Mouse (Mus musculus) embryo, embryonic 9.5 days (tissue): ENCODE results near the gene Emc9.

Source experiments
- DNase-seq: peaks from one replicate; pipeline ENCODE4 v3.0.0-alpha.2; 2017; ENCODE audit errors: extremely low spot score

Emc9 gene

DNA sequence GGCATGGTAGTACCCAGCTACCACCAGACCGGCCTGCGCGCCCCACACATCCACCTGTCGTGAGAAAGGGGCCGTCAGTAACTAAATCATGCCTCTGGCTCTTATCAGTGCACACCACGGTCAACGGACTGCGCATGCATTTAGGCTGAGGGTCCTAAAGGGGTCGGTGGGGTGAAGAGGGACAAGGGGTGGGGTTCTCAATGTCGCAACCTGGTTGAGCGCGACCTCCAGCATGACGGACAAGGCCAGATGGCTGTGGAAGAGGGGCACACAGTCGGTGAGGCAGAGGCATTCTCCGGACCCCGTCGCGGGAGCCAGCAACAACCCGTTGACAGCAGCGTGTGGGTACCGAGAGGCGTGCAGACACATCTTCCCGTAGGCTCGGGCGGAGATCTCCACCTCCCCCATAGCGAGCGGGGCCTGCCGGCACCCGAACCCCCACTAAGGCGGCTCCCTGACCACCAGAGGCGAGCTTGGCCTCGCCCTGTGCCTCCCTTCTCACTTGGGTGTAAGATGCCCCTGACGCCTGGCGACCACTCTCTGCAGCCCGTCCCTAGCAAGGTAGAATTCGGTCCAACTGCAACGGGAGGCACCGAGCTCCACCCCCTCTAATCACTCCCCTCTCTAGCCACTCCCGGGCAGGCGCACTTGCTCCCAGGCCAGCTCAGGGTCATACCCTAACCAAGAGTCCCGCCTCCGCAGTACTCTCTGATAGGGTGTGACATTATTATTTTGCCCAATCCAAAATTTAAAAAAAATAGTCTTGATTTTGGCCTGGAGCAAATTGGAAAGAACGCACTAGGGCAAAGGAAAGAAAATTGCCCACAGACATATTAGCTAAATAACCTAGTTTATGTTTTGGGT is at the start of gene Emc9:
TSS of gene Emc9 (minus strand) at position 601 of the 864 bp plus-strand sequence.
- peak; percentile 73 for DNase-seq

DNA sequence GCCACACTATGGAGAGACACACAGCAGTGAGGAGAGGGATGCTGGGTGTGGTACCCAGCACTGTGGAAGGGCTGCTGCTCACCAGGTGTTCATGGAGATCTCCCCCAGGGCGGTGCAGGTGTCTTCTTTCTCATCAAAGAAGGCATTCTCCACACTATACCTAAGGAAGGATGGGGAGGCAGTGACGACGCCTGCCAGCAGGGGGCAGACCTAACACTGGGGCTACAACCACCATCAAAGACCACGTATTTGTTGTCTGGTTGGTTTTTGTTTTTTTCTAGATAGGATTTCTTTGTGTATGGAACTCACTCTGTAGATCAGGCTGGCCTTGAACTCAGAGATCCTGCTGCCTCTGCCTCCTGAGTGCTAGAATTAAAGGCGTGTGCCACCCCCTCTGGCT is 44.2 kb upstream of the Emc9 start:
- no peak for DNase-seq

DNA sequence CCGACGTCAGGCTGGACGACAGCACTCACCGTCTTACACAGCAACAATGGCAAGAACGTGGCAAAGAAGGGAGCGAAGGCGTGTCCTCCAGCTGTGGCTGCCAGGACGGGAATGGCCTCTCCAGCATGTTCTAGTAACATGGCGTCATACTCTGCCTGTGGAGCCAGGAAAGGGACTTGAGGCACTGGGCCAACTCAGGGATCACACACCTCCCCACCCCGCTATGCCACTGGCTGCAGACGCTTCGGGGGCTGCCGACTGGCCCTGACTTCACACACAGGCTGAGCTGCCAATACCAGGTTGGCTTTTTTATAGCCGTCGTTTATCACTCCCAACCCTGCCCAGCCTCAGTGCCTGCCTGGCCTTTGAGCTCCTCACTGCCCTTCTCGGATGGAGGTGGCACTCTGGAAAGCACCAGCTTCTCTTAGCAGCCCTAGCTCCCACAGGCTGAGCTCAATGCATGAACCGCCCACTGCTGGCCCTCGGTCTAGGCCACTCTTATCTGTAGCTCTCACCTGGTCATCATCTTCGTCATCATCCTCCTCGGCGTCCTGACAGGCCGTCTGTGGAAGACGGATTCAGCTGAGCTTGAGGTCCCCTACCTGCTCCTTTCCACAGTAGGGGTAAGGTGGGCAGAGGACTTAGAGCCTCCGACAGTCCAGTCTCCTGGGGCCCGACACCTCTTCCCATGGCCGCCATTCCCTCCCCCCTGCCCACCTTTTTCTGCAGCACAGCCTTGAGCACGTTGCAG is 43.1 kb upstream of the Emc9 start:
- DNase-seq: no peak

DNA sequence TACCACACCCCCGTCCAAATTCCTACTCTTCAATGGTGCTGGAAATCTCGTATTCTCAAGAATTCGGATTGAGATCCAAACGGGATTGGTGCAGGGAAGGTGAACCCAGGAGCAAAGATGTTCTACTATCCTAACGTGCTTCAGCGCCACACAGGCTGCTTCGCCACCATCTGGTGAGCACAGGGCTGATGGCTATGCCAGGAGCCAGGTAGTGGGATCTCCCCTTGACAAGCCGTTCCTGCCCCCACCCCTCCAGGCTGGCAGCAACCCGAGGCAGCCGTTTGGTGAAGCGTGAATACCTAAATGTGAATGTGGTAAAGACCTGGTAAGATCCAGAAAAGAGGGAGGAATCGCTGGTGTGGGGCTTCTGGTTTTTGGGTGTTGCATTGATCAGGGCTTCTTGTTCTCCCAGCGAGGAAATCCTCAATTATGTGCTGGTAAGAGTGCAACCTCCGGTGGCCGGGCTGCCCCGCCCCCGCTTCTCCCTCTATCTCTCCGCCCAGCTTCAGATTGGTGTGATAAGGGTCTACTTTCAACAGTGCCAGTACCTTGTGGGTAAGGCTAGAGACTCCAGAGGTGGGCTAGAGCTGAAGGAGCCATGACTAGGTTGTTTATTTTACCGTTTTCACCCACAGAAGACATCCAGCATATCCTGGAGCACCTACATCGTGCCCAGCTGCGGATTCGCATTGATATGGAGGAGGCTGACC is 33.5 kb upstream of the Emc9 start:
- no peak for DNase-seq

DNA sequence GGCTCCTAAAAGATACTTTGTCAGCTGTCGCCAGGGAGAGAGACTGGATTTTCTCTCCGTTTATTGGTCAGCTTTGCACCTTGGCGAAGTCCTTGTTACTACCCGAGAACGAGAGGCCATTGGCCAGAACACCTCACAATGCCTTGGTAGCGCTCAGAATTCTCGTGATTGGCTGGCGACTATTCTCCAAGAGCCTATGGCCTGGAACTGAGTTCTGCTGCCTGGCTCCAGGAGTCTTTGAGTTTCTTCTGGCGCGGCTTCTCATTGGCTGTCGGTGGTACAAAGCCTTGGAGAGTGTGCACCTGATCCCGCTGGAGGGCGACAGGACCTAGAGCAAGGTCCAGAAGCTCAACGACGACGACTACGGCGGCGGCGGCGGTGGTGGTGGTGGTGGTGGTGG is 32.7 kb upstream of the Emc9 start, which contains the start of gene Rec8:
TSS of gene Rec8 (plus strand) at position 216 of the 400 bp plus-strand sequence.
- DNase-seq: peak; percentile 56

DNA sequence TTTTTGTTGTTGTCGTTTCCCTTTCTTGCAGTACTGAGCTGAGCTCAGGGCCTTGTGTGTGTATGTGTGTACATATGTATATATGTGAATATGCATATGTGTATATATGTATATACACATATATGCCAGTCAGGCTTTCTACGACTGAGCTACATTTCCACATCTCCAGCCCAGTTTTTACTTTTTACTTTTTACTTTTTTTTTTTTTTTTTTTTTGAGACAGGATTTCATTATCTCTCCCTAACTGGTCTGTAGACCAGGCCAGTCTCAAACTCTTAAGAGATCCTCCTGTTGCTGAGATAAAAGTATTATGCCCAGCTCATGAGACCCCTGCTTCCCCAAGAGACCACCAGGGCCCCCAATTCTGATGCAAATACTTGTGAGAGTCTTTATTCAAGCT is 31.7 kb upstream of the Emc9 start:
- no peak for DNase-seq

DNA sequence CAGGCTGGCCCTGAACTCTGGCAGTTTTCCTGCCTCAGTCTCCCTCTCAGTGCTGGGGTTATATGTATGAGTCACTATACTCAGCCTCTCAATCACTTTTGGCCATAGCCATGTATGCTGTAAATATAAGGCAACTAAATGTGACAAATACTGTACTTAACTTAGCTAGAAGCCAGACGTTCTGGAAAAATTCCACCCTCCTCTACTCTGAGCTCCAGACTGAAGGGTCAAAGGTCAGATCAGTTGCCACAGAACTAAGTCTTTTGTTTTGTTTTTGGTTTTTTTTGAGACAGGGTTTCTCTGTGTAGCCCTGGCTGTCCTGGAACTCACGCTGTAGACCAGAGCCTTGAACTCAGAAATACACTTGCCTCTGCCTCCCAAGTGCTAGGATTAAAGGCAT is 30.8 kb upstream of the Emc9 start:
- DNase-seq: no peak

DNA sequence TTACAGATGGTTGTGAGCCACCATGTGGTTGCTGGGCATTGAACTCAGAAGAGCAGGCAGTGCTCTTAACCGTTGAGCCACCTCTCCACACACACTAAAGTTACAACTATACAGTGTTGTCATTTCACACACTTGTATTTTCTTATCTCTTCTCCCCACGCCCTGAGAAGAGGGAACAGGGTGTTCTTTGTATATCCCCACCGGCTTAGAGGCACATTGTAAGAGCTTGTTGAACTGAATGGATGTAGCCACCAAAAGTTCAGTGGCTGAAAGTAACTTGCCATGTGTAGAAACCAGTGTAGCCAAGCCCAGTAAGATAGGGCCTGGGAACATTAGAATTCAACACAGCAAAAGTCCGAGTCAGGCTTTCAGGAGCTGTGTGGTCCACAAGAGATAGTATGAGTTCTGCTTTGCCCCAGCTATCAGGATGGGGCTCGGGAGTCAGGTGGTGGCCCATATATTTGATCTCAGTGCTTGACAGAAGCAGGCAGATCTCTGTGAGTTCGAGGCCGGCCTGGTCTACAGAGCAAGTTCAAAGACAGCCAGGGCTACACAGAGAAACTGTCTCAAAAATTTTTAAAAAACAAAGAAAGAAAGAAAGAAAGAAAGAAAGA is 29.6 kb upstream of the Emc9 start:
- no peak for DNase-seq

DNA sequence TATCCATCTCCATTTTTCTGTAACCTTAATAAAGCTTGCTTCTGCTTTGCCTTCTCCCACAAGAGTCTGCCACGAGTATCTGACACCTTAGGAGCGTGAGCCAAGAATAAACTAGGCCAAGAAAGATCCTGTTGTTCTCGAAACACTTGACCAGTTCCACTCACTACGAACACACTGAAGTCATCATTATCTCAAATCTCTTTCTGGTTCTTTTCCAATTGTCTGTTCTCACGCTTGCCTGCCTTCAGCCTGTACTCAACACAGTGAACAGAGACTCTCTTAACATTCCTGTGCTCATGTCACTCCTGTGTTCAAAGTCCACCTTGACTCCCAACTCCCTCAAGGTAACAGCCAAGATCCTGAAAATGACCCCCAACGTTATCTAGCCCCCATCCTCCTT is 28.2 kb upstream of the Emc9 start:
- no peak for DNase-seq

DNA sequence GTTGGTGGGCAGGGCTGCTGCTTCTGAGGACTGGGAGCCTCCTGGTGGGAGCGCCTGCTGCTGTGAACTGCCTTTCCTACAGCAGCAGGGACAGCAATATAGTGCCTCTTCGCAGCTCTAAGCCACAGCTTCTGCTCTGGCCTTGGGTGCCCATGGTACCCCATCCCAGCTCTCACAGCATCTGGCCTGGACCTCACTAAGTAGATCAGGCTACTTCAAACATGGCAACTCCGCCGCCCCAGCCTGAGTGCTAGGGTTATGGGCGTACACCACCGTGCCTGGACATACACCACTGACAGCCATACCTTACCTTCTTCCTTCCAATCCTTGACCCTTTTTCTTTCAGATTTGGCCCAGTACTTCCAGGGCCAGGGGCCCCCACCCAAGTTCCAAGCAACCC is 23.2 kb upstream of the Emc9 start:
- DNase-seq: no peak

DNA sequence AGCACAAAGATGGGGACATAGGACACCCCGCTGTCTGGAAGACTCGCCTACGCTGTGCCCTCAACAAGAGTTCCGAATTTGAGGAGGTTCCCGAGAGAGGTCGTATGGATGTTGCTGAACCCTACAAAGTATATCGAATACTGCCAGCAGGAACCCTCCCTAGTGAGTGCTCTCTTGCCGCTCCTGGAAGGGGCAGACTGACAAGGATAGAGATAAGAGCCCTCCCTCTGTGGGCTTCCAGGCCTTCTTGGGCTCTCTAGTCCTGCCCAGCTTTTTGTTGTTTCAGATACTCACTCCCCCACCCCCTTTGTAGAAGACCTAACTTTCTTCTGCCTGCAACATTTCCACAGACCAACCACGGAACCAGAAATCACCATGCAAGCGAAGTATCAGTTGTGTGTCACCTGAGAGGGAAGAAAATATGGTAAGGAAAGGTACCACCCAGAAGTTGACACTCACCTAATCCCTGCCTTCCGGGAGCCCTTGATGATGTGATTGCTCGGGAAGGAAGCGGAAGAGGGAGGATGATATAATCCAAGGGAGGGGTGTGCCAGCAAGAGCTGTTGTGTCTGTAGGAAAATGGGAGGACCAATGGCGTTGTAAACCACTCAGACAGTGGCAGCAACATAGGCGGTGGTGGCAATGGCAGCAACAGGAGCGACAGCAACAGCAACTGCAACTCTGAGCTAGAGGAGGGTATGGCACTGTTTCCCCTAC is 20.8 kb upstream of the Emc9 start:
- DNase-seq: no peak

DNA sequence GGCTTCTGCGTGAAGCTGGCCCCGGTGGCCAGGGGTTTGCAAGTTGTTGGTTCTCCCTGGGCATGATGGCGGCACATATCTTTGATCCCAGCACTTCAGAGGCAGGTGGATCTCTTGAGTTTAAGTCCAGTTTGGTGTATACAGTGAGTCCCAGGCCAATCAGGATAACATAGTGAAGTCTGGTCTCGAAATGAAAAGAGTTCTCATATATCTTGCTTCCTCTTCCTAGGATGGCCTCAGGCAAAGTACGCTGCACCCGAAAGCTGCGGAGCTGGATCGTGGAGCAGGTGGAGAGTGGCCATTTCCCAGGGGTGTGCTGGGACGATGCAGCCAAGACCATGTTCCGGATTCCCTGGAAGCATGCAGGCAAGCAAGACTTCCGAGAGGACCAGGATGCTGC is 19.7 kb upstream of the Emc9 start:
- no peak for DNase-seq

DNA sequence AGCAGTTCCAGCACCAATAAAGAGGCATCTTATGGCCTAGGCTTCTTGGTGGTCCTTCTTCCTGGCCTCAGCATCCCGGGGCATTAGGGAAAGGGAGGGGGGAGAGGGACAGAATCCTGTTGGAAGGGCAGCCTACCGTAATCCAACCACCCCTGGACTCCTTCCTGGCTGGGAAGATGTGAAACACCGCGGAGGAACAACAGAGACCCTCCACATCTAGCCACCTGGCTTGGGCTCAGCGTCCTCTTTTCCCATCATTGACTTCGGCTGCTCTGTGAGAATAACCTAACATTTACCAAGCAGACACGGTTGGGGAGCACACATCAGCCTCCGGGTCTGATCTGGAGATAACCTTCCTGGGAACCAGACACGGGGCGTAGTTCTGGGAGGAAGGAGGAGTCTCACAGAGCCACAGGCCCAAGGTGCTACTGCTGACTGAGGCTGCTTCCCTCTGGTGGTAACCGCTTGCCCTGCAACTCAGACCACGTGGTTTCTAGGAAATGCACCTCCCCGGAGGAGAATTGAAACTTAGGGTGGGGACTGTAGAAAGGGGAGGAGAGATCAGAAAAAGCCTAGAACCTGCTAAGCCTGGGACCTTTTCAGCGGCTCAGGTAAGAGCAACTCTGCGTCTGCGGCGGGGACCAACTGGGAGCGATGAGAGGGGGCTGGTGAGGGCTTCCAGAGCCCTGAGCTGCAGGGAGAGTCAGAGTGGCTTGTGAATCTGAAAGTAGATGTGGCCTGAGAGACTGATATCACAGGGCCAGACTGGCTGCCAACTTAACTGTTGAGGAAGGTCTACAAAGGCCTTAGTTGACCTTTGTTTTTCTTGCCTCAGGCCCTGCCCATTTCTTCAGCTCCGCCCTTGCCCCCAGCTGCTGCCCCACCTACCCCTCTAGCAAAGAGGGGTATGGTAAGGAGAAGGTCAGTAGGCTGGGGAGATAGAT is 18.8 kb upstream of the Emc9 start:
- DNase-seq: peak; percentile 84

DNA sequence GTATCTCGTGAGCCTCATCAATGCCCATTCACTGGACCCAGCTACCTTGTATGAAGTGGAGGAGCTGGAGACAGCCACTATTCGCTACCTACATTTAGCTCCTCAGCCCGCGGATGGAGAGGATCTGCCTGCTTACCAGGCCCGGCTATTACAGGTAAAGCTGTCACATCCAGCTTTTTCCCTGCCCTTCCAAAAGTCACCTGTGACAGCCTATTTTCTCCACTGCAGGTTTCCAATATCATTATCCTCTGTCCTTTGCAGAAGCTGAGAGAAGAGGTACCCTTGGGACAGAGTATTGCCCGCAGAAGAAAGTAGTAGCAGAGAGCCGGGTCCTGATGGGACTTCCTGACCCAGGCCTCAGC is 18.1 kb upstream of the Emc9 start, which contains the start of gene Irf9:
TSS of gene Irf9 (plus strand) at position 301 of the 362 bp plus-strand sequence.
- no peak for DNase-seq

DNA sequence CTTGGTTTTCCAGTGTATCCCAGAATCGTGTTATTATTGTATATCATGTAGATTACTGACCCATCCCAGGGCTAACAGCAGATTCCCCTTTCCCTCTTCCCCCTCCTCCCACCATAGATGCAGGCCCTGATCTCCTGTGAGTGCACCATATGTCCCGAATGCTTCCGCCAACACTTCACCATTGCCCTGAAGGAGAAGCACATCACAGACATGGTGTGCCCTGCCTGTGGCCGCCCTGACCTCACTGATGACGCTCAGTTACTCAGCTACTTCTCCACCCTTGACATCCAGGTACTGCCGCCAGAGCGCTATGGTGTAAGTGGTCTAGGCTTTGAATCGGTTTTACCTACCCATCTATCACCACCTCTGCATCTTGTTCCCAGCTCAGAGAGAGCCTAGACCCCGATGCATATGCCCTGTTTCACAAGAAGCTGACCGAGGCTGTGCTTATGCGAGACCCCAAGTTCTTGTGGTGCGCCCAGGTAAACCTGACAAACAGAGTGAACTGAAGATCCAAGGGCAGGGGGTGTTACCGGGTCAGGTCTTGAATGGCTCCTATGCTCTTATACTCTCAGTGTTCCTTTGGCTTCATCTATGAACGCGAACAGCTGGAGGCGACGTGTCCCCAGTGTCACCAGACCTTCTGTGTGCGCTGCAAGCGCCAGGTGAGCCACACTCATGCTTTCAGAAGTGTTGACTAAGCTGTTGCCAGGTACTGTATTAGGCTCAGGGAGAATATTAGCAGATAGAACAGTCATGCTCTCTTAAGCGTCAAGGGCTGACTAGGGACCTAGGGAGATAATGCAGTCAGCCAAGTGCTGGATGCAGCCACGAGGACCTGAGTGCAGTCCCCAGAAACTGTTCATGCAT is 13.7 kb upstream of the Emc9 start:
- DNase-seq: no peak

DNA sequence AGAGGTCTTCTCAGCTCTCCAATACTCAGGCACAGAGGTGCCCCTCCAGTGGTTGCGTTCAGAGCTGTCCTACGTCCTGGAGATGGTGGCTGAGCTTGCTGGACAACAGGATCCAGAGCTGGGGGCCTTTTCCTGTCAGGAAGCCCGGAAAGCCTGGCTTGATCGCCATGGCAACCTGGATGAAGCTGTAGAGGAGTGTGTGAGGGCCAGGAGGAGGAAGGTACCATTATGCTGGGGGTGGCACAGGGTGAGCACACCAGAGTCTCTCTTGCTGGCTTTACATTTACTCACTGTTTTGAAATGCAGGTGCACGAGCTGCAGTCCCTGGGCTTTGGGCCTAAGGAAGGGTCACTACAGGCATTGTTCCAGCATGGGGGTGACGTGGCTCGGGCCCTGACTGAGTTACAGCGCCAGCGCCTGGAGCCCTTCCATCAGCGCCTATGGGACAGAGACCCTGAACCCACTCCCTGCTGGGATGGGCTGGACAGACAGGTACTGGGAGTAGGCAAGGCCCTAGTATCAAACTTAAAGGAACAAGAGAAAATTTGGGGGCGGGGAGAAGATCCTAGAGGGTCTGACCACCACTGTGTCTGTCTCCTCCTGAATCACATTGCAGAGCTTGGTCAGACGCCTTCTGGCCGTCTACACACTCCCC is 11.1 kb upstream of the Emc9 start:
- DNase-seq: no peak

DNA sequence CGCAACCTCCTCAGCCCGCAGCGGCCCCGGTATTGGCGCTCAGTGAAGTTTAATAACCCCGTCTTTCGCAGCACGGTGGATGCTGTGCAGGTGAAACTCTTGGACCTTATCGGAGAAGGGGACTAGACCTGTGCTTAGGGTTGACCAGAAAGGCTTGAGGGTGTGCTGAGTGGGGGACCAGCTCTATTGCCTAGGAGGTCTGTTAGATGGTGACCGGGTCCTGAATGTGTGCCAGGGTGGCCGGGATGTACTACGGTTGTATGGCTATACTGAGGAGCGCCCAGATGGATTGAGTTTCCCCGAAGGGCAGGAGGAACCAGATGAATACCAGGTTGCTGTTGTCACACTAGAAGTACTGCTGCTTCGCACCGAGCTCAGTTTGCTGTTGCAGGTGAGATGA is 7.1 kb upstream of the Emc9 start:
- no peak for DNase-seq

DNA sequence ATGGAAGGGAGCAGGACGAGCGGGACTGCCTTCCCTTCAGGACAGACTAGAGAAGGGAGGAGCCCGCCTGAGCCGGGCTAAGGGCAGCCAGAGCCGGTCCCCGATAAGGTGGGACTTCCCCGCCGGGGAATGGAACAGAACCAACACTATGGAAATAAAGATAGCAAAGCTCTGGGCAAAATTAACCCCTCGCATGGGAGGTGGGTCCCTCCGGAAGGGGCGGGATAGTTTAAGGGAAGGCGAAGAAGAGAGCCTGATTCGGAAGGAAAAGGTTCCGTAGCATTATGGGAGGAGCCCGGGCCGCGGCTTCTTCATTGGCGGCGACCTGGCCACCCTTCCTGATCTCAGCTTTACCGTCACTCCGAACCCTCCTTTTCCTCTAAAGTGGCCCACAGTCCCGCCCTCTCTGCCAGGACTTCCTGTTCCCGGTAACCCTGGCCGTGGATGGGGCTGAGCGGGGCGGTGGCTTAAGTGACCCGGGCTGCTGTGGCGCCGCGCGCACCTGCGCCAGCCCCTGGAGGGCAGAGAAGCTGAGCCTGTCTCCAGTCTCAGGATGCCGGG is 6.3 kb upstream of the Emc9 start, which contains the start of gene Rnf31:
TSS of gene Rnf31 (plus strand) at position 378 of the 561 bp plus-strand sequence.
- peak; percentile 89 for DNase-seq
